Mouse (Mus musculus): ENCODE measurements around the gene Myo5c. TPM values are rescaled to one million over a fixed set of nuclear protein-coding genes. Genes with fewer than 3 reads are reported as not detected.

Gene Myo5c
- polyA plus RNA-seq, 1 experiment from 2014 or later = 0.51 TPM

GRCm38 (mm10) chr9:75214743-75215413 is 16.9 kb upstream of the Myo5c start:
- Histone ChIP-seq H3K36me3 (ENCODE audit: control insufficient read depth, insufficient read depth, low read length) (peaks cover 21% of the 10 kb centered on the region), H3K4me2 (ENCODE audit: low read length) (no peak overlapping the region), H3K27ac (ENCODE audit: low read depth, low read length) (no peak overlapping the region), H3K27me3 (replicated peaks; ENCODE audit: control insufficient read depth, insufficient read depth, low read length) (no peaks in the 10 kb centered on the region), H3K9me3 (ENCODE audit: control insufficient read depth, low read length) (no peaks in the 10 kb centered on the region), H3K4me3 (ENCODE audit: low read length) (no peak overlapping the region), H3K4me1 (ENCODE audit: control insufficient read depth, insufficient read depth, low read depth, low read length) (no peaks in the 10 kb centered on the region), H3K9ac (ENCODE audit: low read depth, low read length) (no peak overlapping the region)
- WGBS = 80% methylated on average over 11 of the region's 11 CpGs
- no peak for ATAC-seq

GRCm38 (mm10) chr9:75219942-75220341 is 11.9 kb upstream of the Myo5c start:
- ATAC-seq = no peak
- WGBS = 75% methylated on average over 5 of the region's 5 CpGs
- Histone ChIP-seq H3K4me2 (ENCODE audit: low read length) (no peak overlapping the region), H3K36me3 (ENCODE audit: control insufficient read depth, insufficient read depth, low read length) (peaks cover 17% of the 10 kb centered on the region), H3K4me3 (ENCODE audit: low read length) (no peak overlapping the region), H3K9me3 (ENCODE audit: control insufficient read depth, low read length) (no peaks in the 10 kb centered on the region), H3K4me1 (ENCODE audit: control insufficient read depth, insufficient read depth, low read depth, low read length) (no peaks in the 10 kb centered on the region), H3K27me3 (replicated peaks; ENCODE audit: control insufficient read depth, insufficient read depth, low read length) (no peaks in the 10 kb centered on the region), H3K9ac (ENCODE audit: low read depth, low read length) (no peak overlapping the region), H3K27ac (ENCODE audit: low read depth, low read length) (no peak overlapping the region)

GRCm38 (mm10) chr9:75221420-75222287 is 10.2 kb upstream of the Myo5c start:
- H3K4me1 ChIP-seq (ENCODE audit: control insufficient read depth, insufficient read depth, low read depth, low read length) = no peaks in the 10 kb centered on the region
- ATAC-seq = peak; percentile 66
- no peak overlapping the region for H3K4me2 ChIP-seq (ENCODE audit: low read length)
- H3K27me3 ChIP-seq (replicated peaks; ENCODE audit: control insufficient read depth, insufficient read depth, low read length) = no peaks in the 10 kb centered on the region
- 68% methylated on average over 10 of the region's 10 CpGs for WGBS
- no peak overlapping the region for H3K27ac ChIP-seq (ENCODE audit: low read depth, low read length)
- H3K9ac ChIP-seq (ENCODE audit: low read depth, low read length) = no peak overlapping the region
- no peak overlapping the region for H3K4me3 ChIP-seq (ENCODE audit: low read length)
- peaks cover 9% of the 10 kb centered on the region for H3K36me3 ChIP-seq (ENCODE audit: control insufficient read depth, insufficient read depth, low read length)
- no peaks in the 10 kb centered on the region for H3K9me3 ChIP-seq (ENCODE audit: control insufficient read depth, low read length)

GRCm38 (mm10) chr9:75232860-75233259 is 1.0 kb downstream of the Myo5c start:
- Histone ChIP-seq H3K27me3 (replicated peaks; ENCODE audit: control insufficient read depth, insufficient read depth, low read length) (peaks cover 8% of the 10 kb centered on the region), H3K27ac (ENCODE audit: low read depth, low read length) (no peak overlapping the region), H3K9me3 (ENCODE audit: control insufficient read depth, low read length) (no peaks in the 10 kb centered on the region), H3K4me2 (ENCODE audit: low read length) (no peak overlapping the region), H3K4me1 (ENCODE audit: control insufficient read depth, insufficient read depth, low read depth, low read length) (peaks cover 8% of the 10 kb centered on the region), H3K9ac (ENCODE audit: low read depth, low read length) (no peak overlapping the region), H3K36me3 (ENCODE audit: control insufficient read depth, insufficient read depth, low read length) (no peaks in the 10 kb centered on the region), H3K4me3 (ENCODE audit: low read length) (no peak overlapping the region)
- WGBS = 27% methylated on average over 8 of the region's 8 CpGs
- no peak for ATAC-seq

DNA sequence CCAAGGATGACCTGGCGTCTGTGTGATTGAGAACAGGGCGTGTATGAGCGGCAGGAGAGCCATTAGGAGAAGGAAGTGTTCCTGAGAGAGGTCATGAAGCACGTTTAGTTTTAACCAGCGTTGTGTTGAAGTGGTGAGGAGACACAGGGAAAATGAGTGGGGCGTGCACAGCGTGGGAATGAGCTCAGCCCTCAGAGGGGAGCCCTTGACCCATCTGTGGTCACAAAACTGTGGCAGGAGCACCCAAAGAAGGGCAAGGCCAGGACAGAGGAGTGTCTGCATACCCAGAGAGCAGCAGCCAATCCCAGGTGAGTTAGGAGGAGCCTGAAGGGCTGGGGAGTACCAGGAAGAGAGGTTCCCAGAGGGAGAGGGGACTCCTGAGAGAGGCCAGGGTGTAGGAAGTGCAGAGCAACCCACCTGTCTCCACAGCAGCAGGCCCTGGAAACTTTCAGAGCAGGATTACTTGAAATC is 2.5 kb downstream of the Myo5c start:
- WGBS = 43% methylated on average over 7 of the region's 7 CpGs

DNA sequence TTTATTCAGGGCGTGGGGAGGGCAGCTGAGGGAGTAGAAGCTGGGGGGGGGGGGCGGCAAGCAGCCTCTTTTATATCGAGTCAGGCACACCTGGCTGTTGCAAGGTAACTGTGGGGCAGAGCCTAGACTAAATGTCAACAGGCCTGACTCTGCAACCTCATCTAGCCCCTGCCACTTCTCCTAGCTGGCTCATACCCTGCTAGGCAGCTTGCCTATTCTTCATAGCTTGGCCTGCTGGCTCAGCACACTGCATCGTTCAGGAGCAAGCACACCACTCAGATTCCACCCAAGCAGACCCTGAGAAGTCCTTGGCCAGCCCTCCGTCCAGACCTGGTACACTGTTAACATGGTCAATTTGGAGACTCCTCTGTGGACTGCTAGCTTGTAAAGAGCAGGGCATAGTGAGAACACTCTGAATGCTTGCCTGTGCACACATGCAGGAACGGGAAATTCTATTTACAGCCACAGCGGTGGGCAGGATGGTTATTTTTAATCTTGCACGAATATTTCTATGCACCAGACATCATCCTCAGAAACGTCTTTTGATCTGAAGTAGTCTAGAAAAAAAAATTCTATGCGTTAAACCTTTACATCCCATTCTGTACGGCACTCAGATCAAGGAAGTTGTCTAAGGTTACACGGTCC is 3.3 kb downstream of the Myo5c start:
- Histone ChIP-seq H3K9me3 (ENCODE audit: control insufficient read depth, low read length) (peaks cover 2% of the 10 kb centered on the region; the same call in 1 of the 2 replicates), H3K4me2 (ENCODE audit: low read length) (no peak overlapping the region), H3K4me1 (ENCODE audit: control insufficient read depth, insufficient read depth, low read depth, low read length) (peaks cover 8% of the 10 kb centered on the region), H3K9ac (ENCODE audit: low read depth, low read length) (no peak overlapping the region), H3K27ac (ENCODE audit: low read depth, low read length) (no peak overlapping the region), H3K36me3 (ENCODE audit: control insufficient read depth, insufficient read depth, low read length) (no peaks in the 10 kb centered on the region), H3K4me3 (ENCODE audit: low read length) (no peak overlapping the region), H3K27me3 (replicated peaks; ENCODE audit: control insufficient read depth, insufficient read depth, low read length) (peaks cover 8% of the 10 kb centered on the region)
- ATAC-seq = no peak
- 78% methylated on average over 12 of the region's 12 CpGs for WGBS

More for the DNA sequence above, 2.5 kb downstream of the Myo5c start:
- ATAC-seq = no peak
- H3K9me3 ChIP-seq (ENCODE audit: control insufficient read depth, low read length) = peaks cover 2% of the 10 kb centered on the region; the same call in 1 of the 2 replicates
- H3K4me3 ChIP-seq (ENCODE audit: low read length) = no peak overlapping the region
- no peaks in the 10 kb centered on the region for H3K36me3 ChIP-seq (ENCODE audit: control insufficient read depth, insufficient read depth, low read length)
- peaks cover 8% of the 10 kb centered on the region for H3K4me1 ChIP-seq (ENCODE audit: control insufficient read depth, insufficient read depth, low read depth, low read length)
- no peak overlapping the region for H3K9ac ChIP-seq (ENCODE audit: low read depth, low read length)
- no peak overlapping the region for H3K27ac ChIP-seq (ENCODE audit: low read depth, low read length)
- H3K27me3 ChIP-seq (replicated peaks; ENCODE audit: control insufficient read depth, insufficient read depth, low read length) = peaks cover 8% of the 10 kb centered on the region
- H3K4me2 ChIP-seq (ENCODE audit: low read length) = no peak overlapping the region

DNA sequence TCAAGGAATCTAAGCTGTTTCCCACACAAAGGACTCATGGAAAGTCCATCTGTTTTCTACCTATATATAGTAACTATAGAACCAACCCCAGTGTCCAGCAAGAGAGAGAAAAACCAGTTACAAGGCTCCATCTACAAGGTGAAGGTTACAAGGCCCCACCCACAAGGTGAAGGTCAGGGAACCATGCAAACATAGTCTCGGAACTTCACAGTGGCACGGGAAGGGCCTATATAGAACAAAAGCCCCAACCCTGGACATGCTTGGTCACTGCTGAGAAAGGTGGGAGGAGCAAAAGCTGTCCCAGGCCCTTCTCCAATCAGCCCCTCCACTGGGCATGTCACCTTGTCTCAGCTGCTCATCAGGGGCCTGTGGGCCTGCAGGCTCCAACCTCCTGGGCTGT is 3.9 kb downstream of the Myo5c start:
- 57% methylated on average over 2 of the region's 2 CpGs for WGBS
- Histone ChIP-seq H3K9me3 (ENCODE audit: control insufficient read depth, low read length) (peaks cover 2% of the 10 kb centered on the region; the same call in 1 of the 2 replicates), H3K4me1 (ENCODE audit: control insufficient read depth, insufficient read depth, low read depth, low read length) (peaks cover 8% of the 10 kb centered on the region), H3K27me3 (replicated peaks; ENCODE audit: control insufficient read depth, insufficient read depth, low read length) (peaks cover 8% of the 10 kb centered on the region), H3K4me3 (ENCODE audit: low read length) (no peak overlapping the region), H3K36me3 (ENCODE audit: control insufficient read depth, insufficient read depth, low read length) (no peaks in the 10 kb centered on the region), H3K9ac (ENCODE audit: low read depth, low read length) (no peak overlapping the region), H3K4me2 (ENCODE audit: low read length) (no peak overlapping the region), H3K27ac (ENCODE audit: low read depth, low read length) (no peak overlapping the region)
- ATAC-seq = no peak

GRCm38 (mm10) chr9:75236416-75237308 is 4.8 kb downstream of the Myo5c start:
- Histone ChIP-seq H3K36me3 (ENCODE audit: control insufficient read depth, insufficient read depth, low read length) (no peaks in the 10 kb centered on the region), H3K27ac (ENCODE audit: low read depth, low read length) (no peak overlapping the region), H3K27me3 (replicated peaks; ENCODE audit: control insufficient read depth, insufficient read depth, low read length) (peaks cover 8% of the 10 kb centered on the region), H3K4me3 (ENCODE audit: low read length) (no peak overlapping the region), H3K9me3 (ENCODE audit: control insufficient read depth, low read length) (peaks cover 2% of the 10 kb centered on the region; the same call in 1 of the 2 replicates), H3K4me1 (ENCODE audit: control insufficient read depth, insufficient read depth, low read depth, low read length) (peaks cover 8% of the 10 kb centered on the region), H3K9ac (ENCODE audit: low read depth, low read length) (no peak overlapping the region), H3K4me2 (ENCODE audit: low read length) (no peak overlapping the region)
- 84% methylated on average over 12 of the region's 12 CpGs for WGBS
- no peak for ATAC-seq

All from hindbrain, embryonic 16.5 days (tissue).